Mouse (Mus musculus) neural tube, embryonic 14.5 days (tissue): ENCODE results near the gene Rnf141. TPM values are rescaled to one million over a fixed set of nuclear protein-coding genes. Genes with fewer than 3 reads are reported as not detected.

Source experiments
- microRNA-seq: library from miRNA; unstranded; fragments of <30 nt; microRNA quantifications from one replicate; pipeline ENCODE4, GENCODE M21; 2016
- polyA plus RNA-seq: library from polyadenylated mRNA; unstranded; fragments of >200 nt; fragmentation: Nextera tagmentation; extraction: Ambion mirVana; gene quantifications from 2 replicates; pipeline ENCODE4 v1.2.1, GENCODE M21; 2014

Rnf141 gene
- polyA plus RNA-seq, 1 experiment from 2014 or later, result 43.0 TPM

Small RNAs within 50 kb of the gene (microRNA-seq; reads per million reads assigned to microRNA genes)
- not detected for gene Gm47282

Other genes with a start within 250 kb of the Rnf141 start
- 66.5 and 83.1 TPM in 2 replicates for gene Sbf2, start 229.5 kb downstream of the Rnf141 start, polyA plus RNA-seq
- 2.0 and 2.1 TPM in 2 replicates for gene Adm, start 216.8 kb downstream of the Rnf141 start, polyA plus RNA-seq
- gene Ampd3, start 76.3 kb downstream of the Rnf141 start, polyA plus RNA-seq, result 9.1 and 10.9 TPM in 2 replicates
- gene Lyve1, start 18.8 kb upstream of the Rnf141 start, polyA plus RNA-seq, result 0.44 and 6.6 TPM in 2 replicates
- 0.79 and 1.9 TPM in 2 replicates for gene Mrvi1, start 138.0 kb upstream of the Rnf141 start, polyA plus RNA-seq
- 75.6 and 86.3 TPM in 2 replicates for gene Ctr9, start 184.5 kb upstream of the Rnf141 start, polyA plus RNA-seq
- gene Eif4g2, start 238.6 kb upstream of the Rnf141 start, polyA plus RNA-seq, result 1,155 and 1,522 TPM in 2 replicates